Mouse (Mus musculus) heart, adult 18-20 months (tissue): ENCODE data around the gene Tradd. TPM values are rescaled to one million over a fixed set of nuclear protein-coding genes. Genes with fewer than 3 reads are reported as not detected.

Source experiments
- DNase-seq, 2 experiments: peaks; one replicate each; pipeline ENCODE4 v3.0.0; 2021 to 2022; ENCODE audit warnings: mixed read lengths in 1 of 2
- long read RNA-seq, 2 experiments: library from polyadenylated mRNA; stranded (forward); transcript quantifications; one replicate each; pipeline ENCODE4 v2.0.0; 2021
- total RNA-seq, 2 experiments: library from RNA; stranded (reverse); gene quantifications; 2 replicates each; pipeline ENCODE4 v1.2.3; 2021

The Tradd gene
- total RNA-seq = 1 to 10 TPM; 4.9 to 5.8 TPM
- long read RNA-seq, experiment 1, transcript Tradd-201 (5 exons, 1,689 nt) = major isoform, 5 of 14 reads
- long read RNA-seq, experiment 1, partial matches to known transcripts = 1 of 14 reads
- long read RNA-seq, experiment 1, other reads (novel, unspliced or antisense) = 7 of 14 reads
- long read RNA-seq, experiment 2, partial matches to known transcripts = 0 of 5 reads
- long read RNA-seq, experiment 2, other reads (novel, unspliced or antisense) = 2 of 5 reads

GRCm38 (mm10) chr8:105264024-105264982, at the start of gene Tradd, which contains the start of gene Fbxl8:
TSS of gene Tradd (minus strand) at chr8:105264609.
TSS of gene Fbxl8 (plus strand) at chr8:105264648.
- DNase-seq = peak; percentile 85 to 89

GRCm38 (mm10) chr8:105313622-105314402, 49.4 kb upstream of the Tradd start:
- DNase-seq = no peak

- DNase-seq = peak in 1 of 2 experiments; percentile 69
Measured at GRCm38 (mm10) chr8:105312891-105313481, 48.6 kb upstream of the Tradd start.

GRCm38 (mm10) chr8:105311718-105312117, 47.3 kb upstream of the Tradd start:
- DNase-seq = no peak

GRCm38 (mm10) chr8:105310118-105310517, 45.7 kb upstream of the Tradd start:
- no peak for DNase-seq

GRCm38 (mm10) chr8:105309142-105309847, 44.9 kb upstream of the Tradd start:
- DNase-seq = no peak

- DNase-seq = no peak
Measured at GRCm38 (mm10) chr8:105308428-105308827, 44.0 kb upstream of the Tradd start.

- DNase-seq = no peak
Measured at GRCm38 (mm10) chr8:105307670-105308069, 43.3 kb upstream of the Tradd start.

GRCm38 (mm10) chr8:105306146-105306691, 41.8 kb upstream of the Tradd start:
- DNase-seq = no peak

- DNase-seq = peak; percentile 43 to 51
Measured at GRCm38 (mm10) chr8:105305211-105306145, 41.1 kb upstream of the Tradd start, which contains the start of gene Elmo3. TSS of gene Elmo3 (plus strand) at chr8:105305601.

GRCm38 (mm10) chr8:105304325-105305210, 40.2 kb upstream of the Tradd start:
- DNase-seq = no peak

- DNase-seq = no peak
Measured at GRCm38 (mm10) chr8:105303874-105304273, 39.5 kb upstream of the Tradd start.

- DNase-seq = no peak
Measured at GRCm38 (mm10) chr8:105303396-105303795, 39.0 kb upstream of the Tradd start.

- DNase-seq = no peak
Measured at GRCm38 (mm10) chr8:105299962-105300361, 35.6 kb upstream of the Tradd start.

- no peak for DNase-seq
Measured at GRCm38 (mm10) chr8:105298351-105299252, 34.2 kb upstream of the Tradd start.

GRCm38 (mm10) chr8:105297511-105298192, 33.2 kb upstream of the Tradd start, which contains the start of gene E2f4:
TSS of gene E2f4 (plus strand) at chr8:105297663.
- peak; percentile 95 to 96 for DNase-seq
